Mouse (Mus musculus) gastrocnemius, adult 2 months (tissue): ENCODE results near the gene Yif1b. TPM values are rescaled to one million over a fixed set of nuclear protein-coding genes. Genes with fewer than 3 reads are reported as not detected.
A peak's percentile ranks its signal among the peaks of the same experiment; 100 is the strongest.

Experiments
- DNase-seq: peaks from one replicate; pipeline ENCODE4 v3.0.0; 2022
- H3K27ac ChIP-seq: fragments of 200-600 bp; 2 replicates; pipeline ENCODE4 v1.8.1; 2022; ENCODE audit warnings: mild to moderate bottlenecking
- H3K4me3 ChIP-seq: fragments of 200-600 bp; 2 replicates; pipeline ENCODE4 v1.8.1; 2022; ENCODE audit warnings: mild to moderate bottlenecking, moderate library complexity
- CTCF ChIP-seq: fragments of 200-600 bp; IDR thresholded peaks from 2 replicates; pipeline ENCODE4 v1.8.1; 2022; ENCODE audit warnings: antibody characterized with exemption, mild to moderate bottlenecking, moderate library complexity
- intact Hi-C: fragments of 180-260 bp; cut with DNase I; formaldehyde crosslinking; loops from one replicate; pipeline ENCODE4 v1.15.1; 2025
- total RNA-seq, 2 experiments: library from RNA; stranded (reverse); gene quantifications; 2 replicates each; pipeline ENCODE4 v1.2.3; 2021

Gene Yif1b
- total RNA-seq, 2 experiments from 2014 or later, result 35.9 to 46.6 TPM

DNA sequence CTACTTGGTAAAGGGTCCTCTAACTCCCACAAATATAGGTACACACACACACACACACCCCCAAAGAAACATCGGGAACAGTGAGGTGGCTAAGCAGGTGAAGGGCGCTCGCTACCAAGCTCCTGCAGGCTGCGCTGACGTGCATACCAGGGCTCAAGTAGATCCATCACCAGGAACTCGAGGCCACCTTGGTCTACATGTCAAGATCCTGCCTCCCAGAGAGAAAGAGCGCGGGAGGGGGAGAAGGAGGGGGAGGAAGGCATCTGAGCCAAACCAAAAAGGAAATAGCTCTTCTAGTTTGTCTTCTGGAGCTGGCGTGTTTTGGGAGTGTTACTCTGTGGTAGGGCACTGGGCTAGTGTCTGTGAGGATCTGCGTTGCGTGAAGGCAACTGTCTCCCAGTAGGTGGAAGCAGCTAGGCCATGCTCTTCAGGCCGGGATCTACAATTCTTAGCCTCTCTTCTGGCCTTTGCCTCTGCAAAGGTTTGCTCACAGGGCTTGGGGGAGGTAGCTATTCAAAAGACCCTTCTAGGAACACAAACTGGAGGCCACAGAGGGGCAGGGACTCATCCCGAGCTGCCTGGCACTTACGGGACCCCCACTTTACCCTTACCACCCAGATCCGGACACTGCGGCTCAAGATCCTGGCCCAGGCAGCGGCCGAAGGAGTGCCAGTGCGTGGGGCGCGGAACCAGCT, 8.6 kb downstream of the Yif1b start:
- no peak for DNase-seq
- no peak overlapping the region for H3K27ac ChIP-seq
- no peak for TF ChIP-seq CTCF
- intact Hi-C loops, result loop anchor here (2.0 kb wide), 1 partner anchor 50 kb away; no protein-coding TSS in a partner anchor
- peak overlapping the region; percentile 69 for H3K4me3 ChIP-seq

DNA sequence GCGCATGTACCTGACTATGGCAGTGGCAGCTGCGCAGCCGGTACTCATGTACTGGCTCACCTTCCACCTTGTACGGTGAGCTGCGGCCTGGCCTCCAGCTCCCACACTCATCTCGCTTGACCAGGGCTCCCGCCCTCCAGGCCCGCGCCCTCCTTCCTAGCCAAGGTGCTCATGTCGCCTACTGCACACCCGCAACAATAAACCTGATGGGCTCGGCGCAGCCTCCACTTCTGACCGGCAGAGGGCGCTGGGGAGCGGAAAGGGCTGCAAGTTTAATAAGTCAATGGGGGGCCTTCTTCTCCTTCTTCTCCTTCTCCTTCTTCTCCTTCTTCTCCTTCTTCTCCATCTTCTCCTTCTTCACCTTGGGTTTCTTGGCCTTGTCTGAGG, 9.2 kb downstream of the Yif1b start:
- peak overlapping the region; percentile 69 for H3K4me3 ChIP-seq
- TF ChIP-seq CTCF, result peak; percentile 91
- intact Hi-C loops, result loop anchor here (2.0 kb wide), 1 partner anchor 49 kb away; no protein-coding TSS in a partner anchor
- peak overlapping the region; percentile 75 for H3K27ac ChIP-seq
- peak; percentile 82 for DNase-seq

DNA sequence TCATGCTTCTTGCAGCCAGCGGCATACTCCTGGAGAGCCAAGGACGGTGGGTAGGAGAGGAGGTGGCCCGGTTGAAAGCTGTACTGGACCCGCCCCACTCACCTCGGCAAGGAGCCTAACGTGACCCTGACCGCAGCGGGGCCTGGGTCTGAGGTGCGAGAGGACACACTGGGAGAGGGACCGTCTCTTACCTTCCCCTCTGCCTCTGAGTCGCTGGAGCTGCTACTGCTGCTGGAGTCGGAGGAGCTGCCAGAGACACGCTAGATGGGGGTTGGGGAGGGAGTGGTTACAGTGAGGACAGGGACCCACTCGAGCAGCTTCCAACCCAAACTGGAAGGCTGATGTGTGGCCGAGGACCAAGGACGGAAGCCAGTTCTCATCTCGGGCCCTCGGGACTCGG, 9.6 kb downstream of the Yif1b start:
- TF ChIP-seq CTCF, result no peak
- Histone ChIP-seq H3K27ac (peak overlapping the region; percentile 75), H3K4me3 (peak overlapping the region; percentile 69)
- intact Hi-C loops, result loop anchor here (2.0 kb wide), 1 partner anchor 49 kb away; no protein-coding TSS in a partner anchor
- peak; percentile 44 for DNase-seq

DNA sequence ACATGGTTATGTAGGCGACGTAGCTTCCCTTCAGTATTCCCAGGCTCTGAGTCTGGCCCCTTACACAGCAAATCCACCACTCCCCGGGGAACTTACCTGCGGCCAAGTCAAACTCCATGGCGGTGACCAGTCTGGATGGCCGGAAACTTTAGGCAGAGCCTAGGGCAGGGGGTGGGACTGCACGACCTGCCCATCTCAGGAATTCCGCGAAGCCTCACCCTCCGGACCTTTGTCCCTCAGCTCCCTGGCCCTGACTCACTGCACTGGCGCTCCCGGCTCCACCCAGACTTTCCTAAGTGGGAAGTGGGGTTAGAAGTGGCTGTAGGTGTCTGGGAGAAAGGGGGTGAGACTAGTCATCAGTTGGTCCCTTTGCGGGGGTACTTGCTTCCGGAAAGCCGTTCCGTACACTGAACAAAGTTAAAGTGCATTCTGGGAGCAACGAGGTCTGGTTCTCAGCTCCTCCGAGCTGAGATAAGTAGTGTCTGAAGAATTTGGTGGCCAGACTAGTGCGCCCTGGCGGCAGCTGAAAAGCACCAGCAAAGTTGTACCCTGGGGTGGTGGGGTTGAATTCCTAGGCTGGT, 10.2 kb downstream of the Yif1b start, which contains the start of gene 2200002D01Rik:
Gene 2200002D01Rik (minus strand): TSS at position 206 of the 581 bp plus-strand sequence.
- DNase-seq, result peak; percentile 43
- Histone ChIP-seq H3K27ac (peak within 1 kb of the TSS; percentile 75), H3K4me3 (peak within 1 kb of the TSS; percentile 69)
- no peak for TF ChIP-seq CTCF
- intact Hi-C loops, result no loop called here

DNA sequence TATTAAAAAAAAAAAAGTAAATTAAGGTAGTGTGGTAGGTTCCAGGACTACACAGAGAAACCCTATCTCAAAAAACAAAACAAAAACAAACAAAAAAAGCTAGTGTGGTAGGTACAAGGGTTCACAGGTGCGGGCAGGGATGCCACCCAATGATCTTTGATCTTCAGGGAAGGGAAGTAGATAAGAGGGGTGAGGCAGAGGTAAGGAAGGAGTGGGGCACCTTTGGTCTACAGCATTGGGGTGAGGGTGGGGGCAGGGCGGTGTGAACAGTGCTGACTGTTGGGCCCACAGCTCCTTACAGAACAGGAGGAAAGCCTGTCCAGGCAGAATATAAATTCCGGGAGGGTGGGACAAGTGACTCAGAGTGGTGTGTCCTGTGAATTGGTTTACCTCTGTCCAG, 13.0 kb downstream of the Yif1b start:
- no peak overlapping the region for H3K27ac ChIP-seq
- intact Hi-C loops, result no loop called here

DNA sequence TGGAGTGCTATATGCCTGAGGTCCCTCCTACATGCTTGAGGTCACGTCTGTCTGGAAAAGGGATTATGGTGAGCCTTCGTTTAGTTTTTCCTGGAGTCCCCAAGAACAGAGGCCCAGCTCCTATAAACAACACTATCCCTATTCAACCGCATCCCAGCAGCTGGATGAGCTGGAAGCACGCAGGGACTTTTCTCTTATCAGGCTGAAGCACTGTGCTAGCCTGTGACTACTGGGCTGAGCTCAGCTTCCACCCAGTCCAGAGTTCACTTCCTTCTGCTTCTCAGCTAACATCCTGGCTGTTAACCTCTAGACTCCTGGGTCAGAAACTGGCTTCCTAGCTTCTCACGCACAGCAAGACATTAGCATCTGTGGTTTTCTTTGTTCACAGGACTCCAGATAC, 15.7 kb downstream of the Yif1b start:
- peak overlapping the region; percentile 54; the same call in 1 of the 2 replicates for H3K27ac ChIP-seq

More for the DNA sequence above, 13.0 kb downstream of the Yif1b start:
- no peak overlapping the region for H3K4me3 ChIP-seq
- no peak for TF ChIP-seq CTCF
- DNase-seq, result no peak

DNA sequence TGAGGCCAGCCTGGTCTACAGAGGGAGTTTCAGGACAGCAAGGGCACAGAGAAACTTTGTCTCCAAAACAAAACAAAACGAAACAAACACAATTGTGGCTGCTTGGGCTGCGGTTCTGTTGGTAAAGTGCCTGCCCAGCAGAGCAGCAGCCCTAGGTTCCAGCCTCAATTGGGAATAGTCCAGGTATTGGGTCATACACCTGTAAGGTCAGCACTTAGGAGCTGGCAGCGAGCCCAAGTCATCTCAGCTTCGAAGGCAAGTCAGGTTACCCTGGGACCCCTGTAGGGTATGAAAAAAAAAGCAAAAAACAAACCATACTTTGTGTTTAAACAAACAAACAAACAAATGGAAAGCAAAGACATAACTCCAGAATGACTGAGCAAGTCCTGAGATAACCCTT, 17.7 kb downstream of the Yif1b start:
- no peak for TF ChIP-seq CTCF
- H3K4me3 ChIP-seq, result no peak overlapping the region
- no peak overlapping the region for H3K27ac ChIP-seq
- intact Hi-C loops, result no loop called here
- DNase-seq, result no peak

More for the DNA sequence above, 15.7 kb downstream of the Yif1b start:
- no peak overlapping the region for H3K4me3 ChIP-seq
- no peak for DNase-seq
- intact Hi-C loops, result no loop called here
- TF ChIP-seq CTCF, result no peak

DNA sequence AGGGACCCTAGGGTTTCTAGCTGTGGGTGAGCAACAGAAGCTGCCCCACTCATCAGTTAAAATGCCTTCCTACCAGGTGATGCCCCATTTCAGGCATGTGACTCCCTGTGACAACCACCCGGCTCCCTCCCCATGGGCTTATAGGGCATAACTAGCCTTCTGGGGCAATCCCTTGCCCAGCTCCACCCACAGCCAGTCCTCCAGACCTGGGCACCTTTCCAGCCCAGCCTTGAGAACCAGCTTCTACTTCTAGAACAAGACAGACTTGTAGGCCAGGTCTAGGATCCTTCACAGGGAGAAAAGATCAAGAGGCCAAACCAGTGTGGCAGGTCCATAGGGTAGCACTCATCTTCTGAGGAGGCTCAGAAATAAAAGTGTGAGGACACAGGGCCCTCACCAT, 19.2 kb downstream of the Yif1b start:
- H3K27ac ChIP-seq, result no peak overlapping the region
- intact Hi-C loops, result no loop called here
- TF ChIP-seq CTCF, result no peak
- DNase-seq, result peak; percentile 46
- H3K4me3 ChIP-seq, result no peak overlapping the region

DNA sequence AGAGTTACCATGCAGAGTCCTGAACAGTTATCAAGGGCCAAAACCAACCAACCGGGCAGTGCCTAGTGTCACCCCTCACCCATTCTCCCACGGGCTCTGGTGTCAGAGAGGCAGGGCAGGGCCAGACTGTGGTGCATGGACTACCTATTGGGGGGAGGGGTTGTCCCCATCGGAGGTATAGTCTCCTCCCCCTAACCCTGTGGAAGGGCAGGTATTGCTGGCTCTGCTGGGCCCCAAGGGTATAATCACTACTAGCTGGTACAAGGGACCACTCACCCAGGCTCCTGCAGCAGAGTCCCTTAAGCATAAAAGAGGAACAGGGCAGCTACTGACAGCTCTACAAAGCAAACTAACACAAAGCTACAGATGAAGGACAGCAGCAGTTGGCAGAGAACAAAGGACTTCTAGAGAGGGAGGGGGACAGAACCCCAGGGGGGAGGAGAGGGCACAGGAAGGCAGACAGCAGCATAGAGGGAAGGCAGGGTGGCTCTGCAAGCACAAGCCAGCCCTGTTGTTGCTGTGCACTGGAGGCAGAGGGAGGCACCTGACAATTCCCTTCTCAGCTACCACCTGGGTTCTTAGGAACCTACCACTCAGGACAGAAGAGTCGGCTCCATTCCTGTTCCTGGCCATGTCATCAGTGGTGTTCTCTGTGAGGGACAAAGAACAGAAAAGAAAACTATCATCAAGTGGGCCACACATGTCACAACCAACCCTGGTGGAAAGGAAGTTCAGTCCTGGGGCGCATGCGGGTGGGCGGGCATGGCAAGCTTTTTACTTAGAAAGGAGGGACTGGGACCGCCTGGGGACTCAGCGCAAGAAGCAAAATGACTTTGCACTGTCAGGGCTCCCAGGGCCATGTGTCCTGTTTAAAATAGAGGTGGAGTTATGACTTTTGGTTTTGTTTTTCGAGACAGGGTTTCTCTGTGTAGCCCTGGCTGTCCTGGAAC, 21.9 kb downstream of the Yif1b start:
- no peak for DNase-seq
- Histone ChIP-seq H3K27ac (no peak overlapping the region), H3K4me3 (no peak overlapping the region)
- intact Hi-C loops, result no loop called here
- TF ChIP-seq CTCF, result no peak

DNA sequence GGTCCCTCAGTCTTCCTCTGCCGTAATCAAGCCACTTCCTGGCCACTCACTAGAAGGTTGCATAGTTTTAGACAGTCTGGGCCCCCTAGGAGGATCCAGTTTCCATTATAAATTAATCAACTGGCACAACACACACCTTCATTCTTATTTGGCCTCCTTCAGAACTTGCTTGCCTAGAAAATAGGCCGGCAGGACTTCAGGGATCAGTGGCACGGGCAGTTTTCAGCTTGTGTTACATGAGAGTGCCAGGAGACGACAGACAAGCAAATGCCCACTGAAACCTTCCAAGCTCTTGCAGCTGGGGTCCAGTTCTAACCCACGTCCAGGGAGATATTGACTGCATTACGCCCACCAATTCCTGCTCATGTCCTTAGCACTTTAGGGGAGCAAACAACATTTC, 24.0 kb downstream of the Yif1b start:
- intact Hi-C loops, result no loop called here
- no peak for TF ChIP-seq CTCF
- H3K27ac ChIP-seq, result peak overlapping the region; percentile 79
- DNase-seq, result no peak
- peak overlapping the region; percentile 9; the same call in 1 of the 2 replicates for H3K4me3 ChIP-seq

DNA sequence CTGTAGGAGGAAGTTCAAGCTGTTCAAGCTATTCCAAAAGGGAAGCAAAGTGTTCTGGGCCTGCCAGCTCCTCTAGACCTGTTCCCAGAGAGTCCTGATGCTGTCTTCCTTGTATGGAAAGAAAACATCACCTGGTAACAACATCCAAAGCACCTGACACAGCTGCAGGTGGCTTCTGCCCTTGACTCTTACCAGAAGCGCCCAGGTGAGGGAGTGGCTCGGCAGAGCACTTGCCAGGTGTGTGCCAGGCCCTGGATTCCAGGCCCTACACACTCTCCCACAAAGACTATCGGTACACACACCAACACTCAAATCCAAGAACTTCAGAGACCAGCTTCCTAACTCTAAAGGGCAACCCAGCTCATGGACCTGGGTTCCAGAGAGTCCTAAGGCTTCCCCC, 25.7 kb downstream of the Yif1b start:
- H3K4me3 ChIP-seq, result no peak overlapping the region
- intact Hi-C loops, result no loop called here
- no peak for TF ChIP-seq CTCF
- DNase-seq, result no peak
- H3K27ac ChIP-seq, result no peak overlapping the region

DNA sequence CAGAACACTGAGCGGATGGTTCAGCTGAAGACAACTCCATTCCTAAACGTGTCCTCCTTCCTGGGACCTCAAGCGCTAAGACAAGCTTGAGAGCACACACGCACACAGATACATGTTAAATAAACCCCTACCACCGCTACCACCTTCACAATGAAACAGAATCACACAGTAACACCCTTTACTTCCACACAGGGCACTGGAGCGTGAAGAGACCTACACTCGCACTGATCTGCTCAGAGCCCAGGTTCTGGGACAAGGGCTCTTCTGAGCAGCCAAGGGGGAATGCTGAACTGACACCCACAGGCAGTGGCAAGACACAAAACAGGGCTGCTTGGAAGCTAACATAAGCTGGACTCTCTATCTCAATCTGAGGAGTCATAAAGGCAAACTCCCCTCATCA, 27.5 kb downstream of the Yif1b start:
- no peak for DNase-seq
- Histone ChIP-seq H3K4me3 (no peak overlapping the region), H3K27ac (no peak overlapping the region)
- no peak for TF ChIP-seq CTCF
- intact Hi-C loops, result no loop called here
